Mouse (Mus musculus) v-Abl transformed pro-B cells (cell line): ENCODE data around the gene Borcs6.

ENCODE experiments used
- in situ Hi-C, 2 experiments: fragments of 400-800 bp; cut with MboI; formaldehyde crosslinking; loops; one replicate each; pipeline ENCODE4 v1.15.1; 2025; ENCODE audit not compliant: unreplicated experiment in 2 of 2

Gene Borcs6

GRCm38 (mm10) chr11:69110319-69111046, 51.0 kb downstream of the Borcs6 start:
- in situ Hi-C loops = no loop called here
